Mouse (Mus musculus): ENCODE data around the gene Tmem151a.

DNA sequence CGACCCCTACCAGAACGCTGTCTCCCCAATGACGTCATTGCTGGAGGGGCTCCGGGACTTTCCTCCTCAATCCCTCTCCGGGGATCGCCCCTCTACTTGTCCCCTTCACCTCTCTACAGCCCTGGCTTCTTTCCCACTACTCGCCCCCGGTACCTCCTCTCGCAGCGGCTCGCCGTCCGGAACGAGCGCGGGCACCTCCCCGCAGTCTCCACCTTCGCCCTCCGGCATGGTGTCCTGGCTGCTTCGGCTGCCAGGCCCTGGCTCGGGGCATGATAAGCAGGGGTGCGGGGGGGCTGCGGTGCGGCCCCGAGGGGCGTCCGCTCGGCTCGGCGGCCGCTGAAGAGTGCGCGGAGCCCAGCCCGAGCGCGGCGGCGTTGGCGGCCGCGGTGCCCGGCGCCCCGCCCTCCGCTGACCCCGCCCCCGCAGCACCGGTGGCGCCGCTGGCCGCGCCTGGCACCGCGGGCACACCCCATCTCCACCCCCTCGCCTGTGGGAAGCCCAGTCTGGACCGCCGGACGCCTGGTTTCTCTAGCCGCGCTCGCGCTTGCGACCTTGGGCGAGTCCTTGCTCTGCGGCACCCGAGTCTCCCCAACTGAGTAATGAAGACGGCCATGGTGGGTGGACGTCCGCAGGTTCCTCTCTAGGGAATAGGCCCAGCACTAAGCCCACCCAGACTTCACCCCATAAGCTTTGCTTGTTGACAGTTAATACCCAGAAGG, at the start of gene Tmem151a:
- no peak for TF ChIP-seq GATA1 (IDR thresholded peaks at IDR 0.05; ENCODE audit: low read length)
- TF ChIP-seq TAL1 (IDR thresholded peaks at IDR 0.05; ENCODE audit: low read length) = no peak
